Mouse (Mus musculus) 416B (cell line): Measurements from ENCODE around the gene Rprml.

Source experiments
- DNase-seq: peaks from one replicate; pipeline ENCODE4 v3.0.0; 2011; ENCODE audit warnings: low read depth

Gene Rprml

DNA sequence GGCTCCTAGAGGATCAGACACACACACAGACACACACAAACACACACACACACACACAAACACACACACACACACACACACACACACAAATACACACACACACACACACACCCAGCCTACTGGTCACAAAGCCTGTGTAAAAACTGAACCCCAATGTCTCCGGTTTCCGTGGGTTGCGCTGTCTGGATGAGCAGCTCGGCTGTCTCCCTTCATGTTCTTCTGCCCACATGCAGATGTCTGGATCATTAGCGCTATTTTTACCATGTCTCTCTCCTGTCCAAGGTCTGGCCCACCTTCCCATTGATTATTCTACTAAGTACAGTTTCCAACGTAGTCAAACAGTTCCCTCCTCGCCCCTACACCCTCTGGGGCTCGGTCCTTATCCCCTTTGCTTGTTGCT, 13.7 kb downstream of the Rprml start:
- no peak for DNase-seq

DNA sequence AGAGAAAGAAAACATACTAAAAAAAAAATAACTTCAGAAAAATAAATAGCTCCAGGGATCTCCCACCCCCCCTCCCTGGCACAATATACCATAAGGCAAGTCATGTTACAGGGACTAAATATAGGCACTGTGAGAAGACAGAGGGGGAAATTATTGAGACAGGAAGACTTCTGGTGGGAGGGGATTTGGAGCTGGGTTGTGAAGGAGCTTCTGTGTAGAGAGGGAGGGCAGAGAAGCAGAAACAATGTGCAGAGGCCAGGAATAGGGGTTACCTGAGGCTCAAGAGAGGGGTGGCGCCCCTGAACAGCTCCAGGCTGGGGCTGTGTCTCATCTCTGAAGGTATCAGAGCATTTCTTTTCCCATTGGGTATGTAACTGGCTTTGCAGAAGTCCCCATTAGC, 16.3 kb downstream of the Rprml start:
- no peak for DNase-seq

GRCm38 (mm10) chr11:103666181-103666906, 17.0 kb downstream of the Rprml start:
- DNase-seq, result no peak

- no peak for DNase-seq
Measured at GRCm38 (mm10) chr11:103666907-103667426, 17.6 kb downstream of the Rprml start.

DNA sequence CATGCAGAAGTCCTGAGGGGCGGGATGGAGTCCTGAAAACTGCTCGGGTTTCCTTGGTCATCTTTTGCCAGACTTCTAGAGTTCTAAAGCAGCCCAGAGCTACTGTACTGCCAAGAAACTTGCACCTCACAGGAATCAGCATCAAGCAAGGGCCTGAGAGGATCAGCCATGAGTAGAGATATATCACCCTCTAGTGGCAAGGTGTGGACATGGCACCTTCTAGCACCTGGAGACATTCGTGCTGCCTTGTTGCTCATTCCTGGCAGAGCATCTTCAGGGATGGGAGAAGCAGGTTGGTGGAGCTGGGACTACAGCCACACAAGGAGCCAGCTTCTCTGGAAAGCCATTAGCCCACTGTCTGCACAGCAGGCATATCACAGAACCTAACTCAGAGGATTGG, 26.2 kb downstream of the Rprml start:
- DNase-seq, result peak; percentile 54

DNA sequence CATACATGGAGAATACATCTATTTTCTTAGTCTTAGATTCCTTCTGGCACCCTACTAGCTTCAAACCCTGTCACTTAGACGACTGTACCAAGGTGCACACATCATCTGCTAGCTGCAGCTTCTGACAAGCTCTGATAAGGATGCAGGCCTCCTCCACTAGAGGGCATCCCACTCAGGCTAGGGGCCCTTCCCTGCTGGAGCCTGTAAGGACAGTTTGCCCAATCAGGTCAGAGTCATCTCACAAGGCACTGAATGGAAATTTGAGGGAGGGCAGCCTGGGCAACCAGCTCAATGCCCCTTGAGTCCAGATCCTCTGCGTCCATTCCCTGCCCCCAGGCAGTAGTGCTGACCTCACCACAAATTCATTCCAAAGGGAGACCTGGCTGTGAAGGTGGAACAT, 27.7 kb downstream of the Rprml start:
- peak; percentile 57 for DNase-seq

- DNase-seq, result peak; percentile 52
Measured at GRCm38 (mm10) chr11:103683667-103684334, 34.4 kb downstream of the Rprml start.

DNA sequence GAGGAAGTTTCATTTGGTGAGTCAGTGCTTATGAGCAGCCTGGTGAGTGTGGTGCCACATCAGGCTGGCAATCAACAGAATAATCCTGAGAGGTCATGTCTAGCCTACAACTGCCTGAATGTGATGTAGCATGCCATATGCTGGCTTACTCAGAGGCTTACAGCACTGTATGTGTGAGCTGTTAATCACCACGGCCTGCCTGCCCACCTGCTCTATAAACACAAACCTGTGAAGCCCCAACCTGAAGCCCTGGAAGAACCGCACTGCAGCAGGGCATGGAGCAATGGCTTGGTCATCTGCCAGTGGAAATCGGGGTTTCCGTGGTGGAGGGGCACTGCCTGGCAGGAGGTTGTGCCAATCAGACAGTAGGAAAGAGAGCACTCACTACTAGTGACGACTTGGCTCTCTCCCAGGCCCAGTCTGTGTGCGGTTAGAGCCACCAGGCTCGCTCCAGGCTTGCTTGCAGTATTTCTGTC, 35.9 kb downstream of the Rprml start:
- peak; percentile 89 for DNase-seq

GRCm38 (mm10) chr11:103686706-103687105, 37.3 kb downstream of the Rprml start:
- peak; percentile 62 for DNase-seq

- peak; percentile 54 for DNase-seq
Measured at GRCm38 (mm10) chr11:103688271-103688979, 39.1 kb downstream of the Rprml start.

GRCm38 (mm10) chr11:103688980-103689378, 39.6 kb downstream of the Rprml start:
- DNase-seq, result peak; percentile 68

DNA sequence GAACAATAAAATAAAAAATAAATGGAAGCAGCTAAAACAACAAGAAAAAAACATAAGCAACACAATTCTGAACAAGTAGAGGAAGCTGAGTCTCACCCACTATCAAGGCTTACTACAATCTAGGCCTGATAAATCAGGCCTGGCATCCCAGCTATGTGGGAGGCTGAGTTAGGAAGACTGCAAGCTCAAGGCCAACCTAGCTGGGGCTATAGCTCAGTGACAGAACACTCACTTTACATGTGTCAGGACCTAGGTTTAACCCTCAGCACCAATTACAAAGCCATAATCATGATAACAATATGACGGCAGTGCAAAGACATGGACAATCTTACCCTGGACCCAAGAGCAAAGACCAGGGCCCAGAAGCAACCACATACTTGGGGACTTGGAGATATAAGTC, 41.7 kb downstream of the Rprml start:
- no peak for DNase-seq

GRCm38 (mm10) chr11:103693241-103693640, 43.9 kb downstream of the Rprml start:
- no peak for DNase-seq

GRCm38 (mm10) chr11:103696851-103697564, 47.6 kb downstream of the Rprml start:
- peak; percentile 81 for DNase-seq

DNA sequence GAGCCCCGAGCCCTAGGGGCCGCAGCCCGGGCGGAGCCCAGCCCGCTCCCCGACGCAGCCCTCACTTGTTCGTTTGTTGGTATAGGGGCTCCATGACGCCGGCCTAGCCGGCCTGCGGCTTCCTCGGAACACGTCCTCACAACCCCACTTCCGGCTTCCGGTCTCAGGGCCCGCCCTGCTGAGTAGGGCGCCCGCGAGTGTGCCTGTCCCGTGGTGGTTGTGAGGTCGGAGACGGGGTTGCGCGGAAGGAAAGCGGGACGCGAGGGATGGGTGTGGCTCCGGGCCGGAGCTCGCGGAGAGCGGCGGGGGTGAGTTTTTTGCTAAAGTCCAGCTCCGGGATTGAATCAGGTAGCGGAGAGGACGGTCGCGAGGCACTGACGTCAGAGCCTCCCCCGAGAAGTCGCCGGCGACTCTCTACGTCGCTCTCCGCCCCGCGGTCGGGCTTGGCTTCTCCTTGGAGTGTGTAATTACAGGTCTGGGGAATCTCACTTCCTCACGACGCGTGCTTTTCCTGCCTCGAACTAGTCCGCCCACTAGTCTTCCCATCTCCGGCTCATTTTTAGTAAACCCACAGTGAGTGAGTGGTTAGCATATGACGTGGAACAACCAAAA, 48.3 kb downstream of the Rprml start, which contains the start of gene Gosr2:
TSS of gene Gosr2 (minus strand) at position 334 of the 612 bp plus-strand sequence.
- DNase-seq, result peak; percentile 96

DNA sequence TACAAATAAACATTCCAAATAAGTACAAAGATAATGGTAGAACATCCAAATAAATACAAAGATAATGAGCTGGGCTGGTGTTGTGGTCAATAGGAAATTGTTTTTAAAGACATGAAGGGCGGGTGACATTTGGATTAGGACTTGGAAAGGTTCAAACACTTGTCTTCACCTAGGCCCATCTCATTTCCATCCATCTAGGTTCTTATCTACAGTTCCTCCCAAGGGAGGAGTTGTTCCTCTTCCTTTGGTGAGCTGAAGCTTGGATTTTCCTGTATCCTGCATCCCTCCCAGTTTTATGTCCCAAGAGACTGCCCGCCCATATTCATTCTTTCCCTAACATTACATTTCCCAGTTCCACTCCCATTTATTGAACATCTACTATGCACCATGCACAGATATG, 48.9 kb downstream of the Rprml start:
- DNase-seq, result no peak
